Mouse (Mus musculus) fibroblast of lung, adult 2 months (primary cell): ENCODE results near the gene Ubc.

Experiments
- DNase-seq: peaks from one replicate; pipeline ENCODE4 v3.0.0-alpha.2; 2011; ENCODE audit warnings: low read depth

Ubc gene

DNA sequence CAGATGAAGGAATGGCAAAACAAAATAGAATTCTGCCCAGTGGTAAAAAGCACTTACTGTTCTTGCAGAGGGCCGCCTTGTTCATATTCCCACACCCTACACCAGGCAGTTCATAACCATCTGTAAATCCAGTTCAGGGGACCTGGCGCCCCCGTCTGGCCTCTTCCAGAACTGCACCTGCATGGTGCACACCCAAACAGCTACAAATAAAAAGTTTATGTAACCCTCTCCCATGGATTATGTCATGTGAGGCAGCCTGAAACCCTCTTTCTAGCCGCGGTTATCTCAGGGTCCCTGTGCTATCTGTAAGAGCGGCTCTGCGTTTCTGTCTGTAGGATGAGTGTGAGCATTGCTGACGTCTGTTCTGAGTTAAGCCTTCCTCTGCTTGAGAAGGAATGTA, 41.5 kb downstream of the Ubc start:
- DNase-seq = no peak

DNA sequence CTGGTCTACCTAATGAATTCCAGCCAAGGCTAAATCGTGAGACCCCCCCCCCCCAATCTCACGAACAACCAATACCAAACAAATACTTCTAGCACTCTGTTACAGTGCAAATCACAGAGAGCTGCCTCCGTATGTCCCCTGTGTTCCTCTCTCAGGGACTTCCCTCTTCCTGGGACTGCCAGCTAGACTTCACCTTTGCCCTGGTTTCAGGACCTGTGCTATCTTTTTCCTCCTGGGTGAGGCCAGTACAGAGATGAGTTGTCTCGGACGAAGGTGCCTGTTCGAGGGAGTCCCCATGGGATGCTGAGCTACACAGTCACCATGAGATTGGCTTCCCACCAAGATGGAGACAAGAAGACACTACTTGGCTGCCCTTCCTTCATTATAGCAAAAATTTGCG, 41.9 kb downstream of the Ubc start:
- no peak for DNase-seq

DNA sequence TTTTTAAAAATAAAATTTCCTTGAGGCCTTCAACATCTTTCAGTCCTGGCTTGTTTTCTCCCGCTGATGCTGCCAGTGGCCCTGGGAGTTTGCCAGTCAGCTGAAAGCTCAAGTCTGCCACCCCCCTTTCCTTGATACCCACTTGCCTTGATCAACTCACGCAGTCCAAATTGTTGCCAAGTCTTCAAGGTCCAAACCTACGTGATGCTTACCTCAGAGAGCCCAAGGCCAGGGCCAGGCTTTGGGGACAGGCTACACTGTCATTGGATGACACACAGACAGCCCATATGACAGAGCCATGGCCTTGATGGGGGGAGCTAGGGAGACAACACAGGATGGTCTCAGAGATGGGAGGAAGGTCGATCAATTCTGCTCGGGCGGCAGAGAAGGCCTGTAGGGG, 45.7 kb downstream of the Ubc start:
- no peak for DNase-seq

DNA sequence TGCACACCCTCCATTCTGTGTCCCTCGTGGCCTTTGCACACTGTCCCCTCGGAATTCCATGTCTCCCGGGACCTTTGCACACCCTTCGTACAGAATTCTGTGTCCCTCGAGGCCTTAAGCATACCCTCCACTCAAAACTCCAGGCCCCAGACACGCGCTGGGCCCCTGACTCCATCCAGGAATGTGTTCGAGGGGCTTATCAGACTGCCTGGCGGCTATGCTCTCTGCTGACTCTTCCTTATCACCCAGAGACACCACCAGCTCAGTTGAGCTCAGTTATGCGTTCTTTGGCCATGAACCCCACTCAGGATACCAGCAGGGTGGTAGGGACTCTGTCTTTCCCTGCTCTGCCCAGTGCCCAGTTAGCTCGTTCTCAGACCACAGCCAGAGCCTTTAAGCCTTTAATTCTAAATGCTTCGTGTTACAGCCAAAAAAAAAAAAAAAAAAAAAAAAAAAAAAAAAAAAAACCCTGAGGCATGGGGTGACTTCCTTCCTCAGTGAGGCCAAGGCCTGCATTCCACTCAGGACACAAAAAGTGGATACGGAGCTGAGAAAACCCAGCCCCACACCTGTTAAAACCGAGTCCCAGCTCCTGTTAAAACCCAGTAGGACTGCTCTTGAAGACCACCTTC, 48.4 kb downstream of the Ubc start:
- no peak for DNase-seq

DNA sequence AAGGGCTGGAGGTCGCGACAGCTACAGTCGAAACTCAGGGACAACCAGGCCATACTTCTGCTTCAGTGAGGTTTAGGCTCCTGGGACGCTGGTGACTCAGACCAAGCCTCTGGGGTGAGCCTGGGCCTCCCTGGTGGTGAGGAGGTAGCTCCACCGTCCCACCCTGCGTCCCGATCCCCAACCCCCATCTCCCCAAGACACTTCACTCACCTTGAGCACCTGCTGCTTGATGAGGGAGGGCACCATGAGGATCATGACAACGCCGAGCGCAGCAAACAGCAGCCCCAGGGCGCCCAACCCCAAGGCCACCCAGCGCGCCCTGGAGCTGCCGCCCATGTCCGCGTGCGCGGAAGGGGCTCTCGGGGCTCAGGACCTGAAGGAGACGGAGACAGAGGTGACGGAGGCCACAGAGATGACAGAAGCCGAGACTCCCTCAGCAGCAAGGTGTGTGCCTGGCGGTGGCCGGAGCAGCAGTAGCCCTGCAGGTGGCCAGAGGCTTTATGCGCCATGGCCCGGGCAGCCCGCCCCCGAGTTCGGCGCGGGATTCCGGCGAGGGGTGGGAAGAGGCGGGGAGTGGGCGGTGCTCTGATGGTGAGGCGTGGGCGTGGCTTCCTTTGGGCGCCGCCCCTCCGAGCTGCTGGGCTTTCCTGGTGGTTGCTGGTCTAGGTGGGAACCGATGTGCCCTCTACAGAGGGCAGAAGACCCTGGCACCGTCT, 49.3 kb downstream of the Ubc start, which contains the start of gene Scarb1:
TSS of gene Scarb1 (minus strand) at position 548 of the 716 bp plus-strand sequence.
- peak; percentile 28 for DNase-seq

DNA sequence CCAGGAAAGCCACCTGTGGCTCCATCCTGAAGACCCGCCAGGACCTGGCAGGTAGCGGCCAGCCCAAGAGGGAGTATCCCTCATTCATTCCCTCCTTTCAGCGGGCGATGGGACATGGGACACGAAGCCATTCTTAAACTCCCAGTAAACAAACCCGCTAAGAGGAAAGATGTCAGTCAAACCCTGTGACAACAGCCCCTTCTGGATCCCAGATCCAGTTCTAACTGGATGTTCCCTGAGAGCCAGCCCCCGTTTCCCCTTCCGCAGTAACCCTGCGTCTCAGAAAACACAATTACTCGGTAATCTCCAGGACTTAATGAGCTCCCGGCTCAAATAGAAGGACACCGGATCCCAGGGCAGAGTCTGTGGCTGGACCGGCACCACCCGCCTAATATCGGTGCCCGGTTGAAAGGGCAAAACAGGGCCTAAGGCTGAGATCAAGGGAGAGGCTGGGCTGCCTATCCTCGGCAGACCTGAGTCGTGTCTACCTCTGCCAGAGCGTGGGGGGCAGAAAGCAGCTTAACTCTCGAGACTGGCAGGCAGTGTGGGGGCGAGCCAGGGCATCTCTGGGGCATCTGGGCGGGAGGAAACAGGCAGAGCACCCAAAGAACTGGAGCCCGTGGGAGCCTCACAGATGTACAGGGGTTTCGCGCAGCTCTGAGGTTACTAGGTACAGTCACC, 50.0 kb downstream of the Ubc start:
- DNase-seq = no peak

DNA sequence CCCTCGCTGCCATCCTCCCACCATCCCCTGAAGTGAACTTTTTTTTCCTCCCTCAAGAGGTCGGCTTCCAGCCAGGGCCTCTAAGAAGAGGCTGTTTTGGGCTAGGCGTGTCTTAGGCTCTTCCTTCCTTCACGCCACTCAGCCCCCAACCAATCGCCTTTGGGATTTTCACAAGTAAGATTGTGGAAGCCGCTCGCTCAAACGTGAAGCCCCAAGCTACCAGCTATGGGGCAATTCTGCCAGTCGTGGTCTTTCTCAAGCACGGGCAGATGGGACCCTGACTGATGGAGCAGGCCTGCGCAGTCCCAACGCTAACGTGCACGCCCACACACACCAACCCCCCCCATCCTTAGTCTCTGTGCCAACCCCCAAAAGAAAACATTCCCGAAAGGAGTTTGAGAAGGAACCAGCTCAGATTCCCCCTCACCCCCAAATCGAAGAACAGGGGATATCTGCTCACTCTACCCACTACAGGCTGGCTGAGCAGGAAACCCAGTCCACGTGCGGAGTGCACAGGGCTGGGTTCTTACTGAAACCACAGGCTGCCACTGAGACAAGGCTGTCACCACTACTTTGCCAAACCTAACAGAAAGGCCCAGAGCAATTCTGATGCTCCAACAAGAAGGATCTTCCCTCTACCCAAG, 50.8 kb downstream of the Ubc start:
- peak; percentile 28 for DNase-seq

DNA sequence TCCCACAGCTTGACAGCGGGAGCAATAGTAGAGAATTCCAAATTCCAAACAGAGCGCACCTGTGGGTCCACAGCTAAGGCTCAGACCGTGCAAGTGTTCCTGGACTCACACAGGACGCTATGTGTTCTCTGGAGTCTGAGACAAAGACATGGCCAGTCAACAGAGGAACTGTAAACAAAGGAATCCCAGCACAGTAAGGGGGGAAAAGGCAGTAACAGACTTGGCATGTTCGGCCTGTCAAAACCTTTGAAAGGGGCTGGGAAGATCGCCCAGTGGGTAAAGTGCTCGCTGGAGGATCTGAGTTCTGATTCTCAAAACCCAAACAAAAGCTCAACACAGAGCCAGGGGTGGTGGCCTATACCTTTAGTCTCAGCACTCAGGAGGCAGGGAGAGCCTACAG, 52.5 kb downstream of the Ubc start:
- DNase-seq = no peak

DNA sequence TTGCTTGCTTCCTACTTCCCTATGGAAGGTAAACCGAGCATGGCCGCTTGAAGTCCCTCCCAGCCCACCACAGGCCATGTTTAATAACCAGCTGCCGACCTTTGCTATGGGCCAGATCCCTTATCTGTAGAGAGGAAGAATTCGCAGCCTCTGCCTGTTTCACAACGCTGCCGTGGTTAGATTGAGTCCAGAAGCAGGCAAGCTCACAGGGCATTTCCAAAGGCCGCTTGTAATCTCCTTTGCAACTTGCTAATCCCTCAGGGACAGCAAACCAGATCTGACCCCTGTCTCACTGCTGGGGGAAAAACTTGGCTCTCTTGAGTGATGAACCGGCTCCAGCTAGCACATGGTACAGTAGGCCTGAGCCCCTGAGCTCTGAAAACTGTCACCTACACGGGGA, 53.0 kb downstream of the Ubc start:
- no peak for DNase-seq
